Comparison of ENCODE assay signal across 8 mouse cellular contexts in genomic region chr7:143052626-143053007, GRCm38 (mm10). TPM values are rescaled to one million over a fixed set of nuclear protein-coding genes. Genes with fewer than 3 reads are reported as not detected.
A peak's percentile ranks its signal among the peaks of the same experiment; 100 is the strongest.
DNase-seq lines count a peak whose midpoint lies in the region; ATAC-seq lines count a peak whose summit lies in the region.

Gene Cd81 (plus strand): TSS chr7:143052739.

- H3K9me3 ChIP-seq in embryonic facial prominence, embryonic 10.5 days: no peaks in the 10 kb centered on the region
- H3K9me3 ChIP-seq in intestine, embryonic 16.5 days (ENCODE audit: control insufficient read depth, low read length): no peaks in the 10 kb centered on the region

- peaks cover 31% of the 10 kb centered on the region for H3K36me3 ChIP-seq in embryonic facial prominence, embryonic 10.5 days (replicated peaks)
- H3K36me3 ChIP-seq in intestine, embryonic 16.5 days (ENCODE audit: control insufficient read depth, insufficient read depth, low read length): no peaks in the 10 kb centered on the region

- WGBS in embryonic facial prominence, embryonic 10.5 days: under 1% methylated on average over 37 of the region's 37 CpGs
- WGBS in intestine, embryonic 16.5 days: 0% methylated on average over 37 of the region's 37 CpGs

- H3K27ac ChIP-seq in embryonic facial prominence, embryonic 10.5 days (replicated peaks): peak within 1 kb of the TSS; percentile 94
- peak within 1 kb of the TSS; percentile 95 for H3K27ac ChIP-seq in intestine, embryonic 16.5 days (ENCODE audit: low read length)

- H3K4me1 ChIP-seq in embryonic facial prominence, embryonic 10.5 days: peaks cover 47% of the 10 kb centered on the region
- H3K4me1 ChIP-seq in intestine, embryonic 16.5 days (ENCODE audit: control insufficient read depth, insufficient read depth, low read length): peaks cover 38% of the 10 kb centered on the region

- intact Hi-C loops in left cerebral cortex, postnatal 25 days (cut with DNase I): loop anchor here (2.0 kb wide), 1 partner anchor 44 kb away; no protein-coding TSS in a partner anchor

- peak within 1 kb of the TSS; percentile 82 for H3K4me3 ChIP-seq in embryonic facial prominence, embryonic 10.5 days
- peak within 1 kb of the TSS; percentile 89 for H3K4me3 ChIP-seq in intestine, embryonic 16.5 days (ENCODE audit: low read length)

- H3K9ac ChIP-seq in intestine, embryonic 16.5 days (ENCODE audit: low read depth, low read length): peak within 1 kb of the TSS; percentile 98

- ATAC-seq in intestine, embryonic 16.5 days: peak; percentile 79
- peak; percentile 69 for ATAC-seq in megakaryocyte-erythroid progenitor cell, adult 5-6 weeks (replicated peaks; ENCODE audit: low FRiP score, low TSS enrichment, poor library complexity, severe bottlenecking)

- peak; percentile 97 for DNase-seq in adrenal gland, postnatal 10 days
- peak; percentile 91 for DNase-seq in embryonic facial prominence, embryonic 10.5 days (ENCODE audit: low spot score)
- DNase-seq in gonadal fat pad, adult 2 months (ENCODE audit: low read depth): no peak
- peak; percentile 80 to 83 for DNase-seq in left cerebral cortex, postnatal 25 days (ENCODE audit: low spot score in 2 of 2)
- DNase-seq in right cerebral cortex, postnatal 36 days (ENCODE audit: low spot score in 2 of 2): peak; percentile 67 to 76
- peak; percentile 85 to 92 for DNase-seq in urinary bladder, postnatal 4 days (ENCODE audit: low spot score in 2 of 2)

- H3K4me2 ChIP-seq in intestine, embryonic 16.5 days (ENCODE audit: low read depth, low read length): peak within 1 kb of the TSS; percentile 91

- no peaks in the 10 kb centered on the region for H3K27me3 ChIP-seq in embryonic facial prominence, embryonic 10.5 days (replicated peaks; ENCODE audit: low read depth, poor library complexity, severe bottlenecking)
- H3K27me3 ChIP-seq in intestine, embryonic 16.5 days (replicated peaks; ENCODE audit: control insufficient read depth, insufficient read depth, low read length): no peaks in the 10 kb centered on the region

RNA-seq across cellular contexts. Expression of gene Cd81, which starts in this region (rescaled TPM):
- total RNA-seq in adrenal gland, postnatal 10 days (2021): 100 to 1,000 TPM; 499 to 511 TPM
- 251 and 255 TPM in 2 replicates for polyA plus RNA-seq in embryonic facial prominence, embryonic 10.5 days (2016; fragmentation: Nextera tagmentation; extraction: Ambion mirVana)
- polyA plus RNA-seq in gonadal fat pad, adult 2 months (2012; rRNA removed): 621 and 798 TPM in 2 replicates
- polyA plus RNA-seq in intestine, embryonic 16.5 days (2015; fragmentation: Nextera tagmentation; extraction: Ambion mirVana): 391 and 421 TPM in 2 replicates
- 100 to 1,000 TPM; 407 to 414 TPM for total RNA-seq in left cerebral cortex, postnatal 25 days (2021)
- 194 and 203 TPM in 2 replicates for total RNA-seq in megakaryocyte-erythroid progenitor cell, adult 5-6 weeks (2014; fragmentation: Nextera tagmentation)
- total RNA-seq in megakaryocyte-erythroid progenitor cell, adult 5-6 weeks (2017): 214 and 238 TPM in 2 replicates
